Mouse (Mus musculus) forebrain, embryonic 14.5 days (tissue): ENCODE measurements around the gene Gm14403. TPM values are rescaled to one million over a fixed set of nuclear protein-coding genes. Genes with fewer than 3 reads are reported as not detected.
"Not testable (repeated sequence)": the region's sequence is repeated elsewhere in the genome, so short reads cannot be mapped to it uniquely, and the experiment has no call there.

Experiments
- ATAC-seq: fragments of 200-750 bp; cut with Nextera tagmentation; 2 replicates; pipeline ENCODE4 v1.8.0; 2017; ENCODE audit warnings: mild to moderate bottlenecking, moderate library complexity
- DNase-seq: peaks from one replicate; pipeline ENCODE4 v3.0.0-alpha.2; 2015; ENCODE audit warnings: low spot score
- H3K27ac ChIP-seq: fragments of 300-500 bp; sonication (generic); 2 replicates; pipeline ENCODE4 v1.5.1; 2014; ENCODE audit warnings: low read depth, mild to moderate bottlenecking, control low read depth, low read length, moderate library complexity
- H3K27me3 ChIP-seq: fragments of 300-500 bp; sonication (generic); replicated peaks from 2 replicates; pipeline ENCODE4 v1.6.1; 2014; ENCODE audit warnings: low read length, control low read depth, mixed read lengths; ENCODE audit not compliant: control insufficient read depth, insufficient read depth
- H3K36me3 ChIP-seq: fragments of 300-500 bp; sonication (generic); 2 replicates; pipeline ENCODE4 v1.6.1; 2014; ENCODE audit warnings: low read length, control low read depth; ENCODE audit not compliant: control insufficient read depth, insufficient read depth
- H3K4me1 ChIP-seq: fragments of 300-500 bp; sonication (generic); 2 replicates; pipeline ENCODE4 v1.6.1; 2014; ENCODE audit warnings: antibody characterized with exemption, low read length, control low read depth; ENCODE audit not compliant: control insufficient read depth, insufficient read depth
- H3K4me2 ChIP-seq: fragments of 300-500 bp; sonication (generic); 2 replicates; pipeline ENCODE4 v1.6.1; 2014; ENCODE audit warnings: mild to moderate bottlenecking, control low read depth, low read length
- H3K4me3 ChIP-seq: fragments of 300-500 bp; sonication (generic); 2 replicates; pipeline ENCODE4 v1.5.1; 2014; ENCODE audit warnings: low read depth, low read length, control low read depth
- H3K9ac ChIP-seq: fragments of 300-500 bp; sonication (generic); 2 replicates; pipeline ENCODE4 v1.6.1; 2014; ENCODE audit warnings: mild to moderate bottlenecking, low read length, control low read depth, moderate library complexity
- H3K9me3 ChIP-seq: fragments of 300-500 bp; sonication (generic); replicated peaks from 2 replicates; pipeline ENCODE4 v1.6.1; 2016; ENCODE audit warnings: low read length, control low read depth, mixed read lengths; ENCODE audit not compliant: control insufficient read depth
- WGBS: fragments of 180-500 bp; shearing (Covaris S2); extraction: QIAGEN DNeasy Blood & Tissue Kit; methylation state at CpG from one replicate; pipeline ENCODE4 v1.1.7; 2014; 5-methylcytosine and 5-hydroxymethylcytosine counted together
- polyA plus RNA-seq: library from polyadenylated mRNA; unstranded; fragments of >200 nt; fragmentation: Nextera tagmentation; extraction: Ambion mirVana; gene quantifications from 2 replicates; pipeline ENCODE4 v1.2.1, GENCODE M21; 2014

Gene Gm14403
- 3.3 and 4.2 TPM in 2 replicates for polyA plus RNA-seq

- H3K9me3 ChIP-seq, H3K4me1 ChIP-seq, H3K36me3 ChIP-seq, ATAC-seq, H3K27ac ChIP-seq, H3K9ac ChIP-seq, H3K27me3 ChIP-seq: not testable (repeated sequence)
- Histone ChIP-seq H3K4me2 (peak within 1 kb of the TSS; percentile 34), H3K4me3 (peak within 1 kb of the TSS; percentile 26)
- WGBS = 28% methylated on average over 7 of the region's 7 CpGs
- DNase-seq = peak; percentile 17
Measured at GRCm38 (mm10) chr2:177498067-177498466, at the start of gene Gm14403. Gene Gm14403 (plus strand): TSS chr2:177498215.

GRCm38 (mm10) chr2:177464676-177465075 lies 33.3 kb upstream of the Gm14403 start, which contains the start of gene Zfp970:
Gene Zfp970 (plus strand): TSS chr2:177464733.
- not testable (repeated sequence) for H3K36me3 ChIP-seq, H3K27ac ChIP-seq, H3K27me3 ChIP-seq, H3K4me1 ChIP-seq, H3K9me3 ChIP-seq, ATAC-seq
- Histone ChIP-seq H3K4me2 (peak within 1 kb of the TSS; percentile 33), H3K4me3 (peak within 1 kb of the TSS; percentile 26), H3K9ac (peak within 1 kb of the TSS; percentile 5; the same call in 1 of the 2 replicates)
- WGBS = 24% methylated on average over 8 of the region's 9 CpGs
- DNase-seq = peak; percentile 0

- H3K4me3 ChIP-seq, H3K9ac ChIP-seq, H3K4me1 ChIP-seq, H3K27me3 ChIP-seq, H3K9me3 ChIP-seq, DNase-seq, H3K4me2 ChIP-seq, H3K27ac ChIP-seq, H3K36me3 ChIP-seq, ATAC-seq: not testable (repeated sequence)
Measured at GRCm38 (mm10) chr2:177468222-177468621, 29.8 kb upstream of the Gm14403 start.

GRCm38 (mm10) chr2:177472261-177472660 lies 25.8 kb upstream of the Gm14403 start:
- not testable (repeated sequence) for H3K4me3 ChIP-seq, H3K4me1 ChIP-seq, H3K36me3 ChIP-seq, ATAC-seq, H3K4me2 ChIP-seq, H3K9ac ChIP-seq, H3K27ac ChIP-seq, H3K27me3 ChIP-seq, DNase-seq, H3K9me3 ChIP-seq
- WGBS = 96% methylated on average over 5 of the region's 10 CpGs

GRCm38 (mm10) chr2:177481971-177482370 lies 16.0 kb upstream of the Gm14403 start:
- not testable (repeated sequence) for H3K27me3 ChIP-seq, H3K36me3 ChIP-seq, H3K9ac ChIP-seq, H3K4me1 ChIP-seq, H3K27ac ChIP-seq, H3K4me2 ChIP-seq, DNase-seq, ATAC-seq, H3K4me3 ChIP-seq, H3K9me3 ChIP-seq
- 100% methylated on average over 1 of the region's 1 CpGs for WGBS

- DNase-seq, H3K36me3 ChIP-seq, H3K27ac ChIP-seq, H3K27me3 ChIP-seq, H3K4me3 ChIP-seq, H3K9me3 ChIP-seq, H3K4me2 ChIP-seq, ATAC-seq, H3K9ac ChIP-seq, H3K4me1 ChIP-seq: not testable (repeated sequence)
- 86% methylated on average over 11 of the region's 11 CpGs for WGBS
Measured at GRCm38 (mm10) chr2:177483238-177483948, 14.6 kb upstream of the Gm14403 start.

GRCm38 (mm10) chr2:177499182-177499581 lies 1.2 kb downstream of the Gm14403 start:
- 32% methylated on average over 1 of the region's 1 CpGs for WGBS
- H3K27ac ChIP-seq = not testable (repeated sequence)

GRCm38 (mm10) chr2:177505211-177505719 lies 7.2 kb downstream of the Gm14403 start:
- H3K9ac ChIP-seq, H3K4me1 ChIP-seq, H3K9me3 ChIP-seq, H3K27ac ChIP-seq, H3K36me3 ChIP-seq, ATAC-seq, H3K4me3 ChIP-seq, H3K4me2 ChIP-seq, DNase-seq, H3K27me3 ChIP-seq: not testable (repeated sequence)
- 92% methylated on average over 1 of the region's 1 CpGs for WGBS

More at GRCm38 (mm10) chr2:177499182-177499581, 1.2 kb downstream of the Gm14403 start:
- H3K4me1 ChIP-seq, H3K36me3 ChIP-seq, DNase-seq, H3K9me3 ChIP-seq, H3K9ac ChIP-seq, ATAC-seq, H3K4me2 ChIP-seq, H3K4me3 ChIP-seq, H3K27me3 ChIP-seq: not testable (repeated sequence)

- not testable (repeated sequence) for ATAC-seq, H3K27ac ChIP-seq, H3K27me3 ChIP-seq, H3K4me2 ChIP-seq, H3K4me3 ChIP-seq, H3K36me3 ChIP-seq, DNase-seq, H3K9ac ChIP-seq, H3K9me3 ChIP-seq, H3K4me1 ChIP-seq
- WGBS = 72% methylated on average over 4 of the region's 4 CpGs
Measured at GRCm38 (mm10) chr2:177511381-177511780, 13.4 kb downstream of the Gm14403 start.
